Mouse (Mus musculus) CH12.LX (cell line): ENCODE data around the gene Tmem198.

Source experiments
- CHD1 ChIP-seq: IDR thresholded peaks from 2 replicates; pipeline ENCODE4 v1.6.1; 2012; ENCODE audit warnings: low read depth, low read length, improper control_type of control experiment, inconsistent platforms
- E2F4 ChIP-seq: IDR thresholded peaks from 2 replicates; pipeline ENCODE4 v1.6.1; 2011; ENCODE audit warnings: low read depth, low read length, improper control_type of control experiment; ENCODE audit not compliant: insufficient replicate concordance
- RAD21 ChIP-seq: IDR thresholded peaks from 2 replicates; pipeline ENCODE4 v1.6.1; 2011; ENCODE audit warnings: low read depth, mild to moderate bottlenecking, low read length, improper control_type of control experiment, moderate library complexity
- SMC3 ChIP-seq: IDR thresholded peaks from 2 replicates; pipeline ENCODE4 v1.6.1; 2011; ENCODE audit warnings: low read depth, low read length, improper control_type of control experiment

- TF ChIP-seq RAD21 = no peak
- TF ChIP-seq SMC3 = no peak
- no peak for TF ChIP-seq E2F4
- TF ChIP-seq CHD1 = no peak
Observed at GRCm38 (mm10) chr1:75463652-75464204, 15.6 kb upstream of the Tmem198 start.
